Mouse (Mus musculus) brain, embryonic 14.5 days (tissue): ENCODE data around the gene Ocln.

ENCODE experiments used
- CTCF ChIP-seq: fragments of 200-500 bp; IDR thresholded peaks from 2 replicates; pipeline ENCODE4 v1.5.1; 2012; ENCODE audit warnings: inconsistent platforms, mild to moderate bottlenecking, moderate library complexity, borderline replicate concordance; ENCODE audit not compliant: insufficient read depth, insufficient read length; ENCODE audit errors: extremely low read depth
- POLR2A ChIP-seq: fragments of 200-500 bp; IDR thresholded peaks from 2 replicates; pipeline ENCODE4 v1.6.1; 2012; ENCODE audit warnings: mild to moderate bottlenecking, inconsistent platforms, borderline replicate concordance; ENCODE audit not compliant: poor library complexity, insufficient read depth, insufficient read length, severe bottlenecking; ENCODE audit errors: extremely low read depth

GRCm38 (mm10) chr13:100575950-100576349, 23.4 kb upstream of the Ocln start:
- TF ChIP-seq CTCF (no peak), POLR2A (no peak)
